Mouse (Mus musculus) heart, adult 2 months (tissue): ENCODE results near the gene Upp1.

ENCODE experiments used
- CTCF ChIP-seq: fragments of 200-600 bp; IDR thresholded peaks from 2 replicates; pipeline ENCODE4 v1.8.1; 2022; ENCODE audit warnings: antibody characterized with exemption, mild to moderate bottlenecking, moderate library complexity
- EP300 ChIP-seq: fragments of 200-500 bp; IDR thresholded peaks from 2 replicates; pipeline ENCODE4 v1.6.1; 2011; ENCODE audit warnings: low read depth, low read length, control low read depth; ENCODE audit not compliant: insufficient read depth
- POLR2A ChIP-seq: fragments of 200-500 bp; IDR thresholded peaks from 2 replicates; pipeline ENCODE4 v1.6.1; 2011; ENCODE audit warnings: mild to moderate bottlenecking, low read depth, low read length, control low read depth; ENCODE audit not compliant: insufficient read depth

GRCm38 (mm10) chr11:9116916-9117315 lies 987 bp upstream of the Upp1 start:
- no peak for TF ChIP-seq POLR2A
- TF ChIP-seq CTCF: no peak
- no peak for TF ChIP-seq EP300
